Mouse (Mus musculus) liver, embryonic 16.5 days (tissue): ENCODE measurements around the gene Tmem151a. TPM values are rescaled to one million over a fixed set of nuclear protein-coding genes. Genes with fewer than 3 reads are reported as not detected.
A peak's percentile ranks its signal among the peaks of the same experiment; 100 is the strongest.

Experiments used
- ATAC-seq: fragments of 200-750 bp; cut with Nextera tagmentation; 2 replicates; pipeline ENCODE4 v1.8.0; 2017; ENCODE audit warnings: low read depth, mild to moderate bottlenecking, moderate number of reproducible peaks, moderate library complexity
- H3K27ac ChIP-seq: fragments of 300-500 bp; sonication (generic); 2 replicates; pipeline ENCODE4 v1.5.1; 2014; ENCODE audit warnings: mild to moderate bottlenecking, low read length
- H3K27me3 ChIP-seq: fragments of 300-500 bp; sonication (generic); 2 replicates; pipeline ENCODE4 v1.6.1; 2014; ENCODE audit warnings: low read depth, low read length, mixed read lengths; ENCODE audit not compliant: control insufficient read depth, insufficient read depth
- H3K36me3 ChIP-seq: fragments of 300-500 bp; sonication (generic); 2 replicates; pipeline ENCODE4 v1.6.1; 2014; ENCODE audit warnings: mild to moderate bottlenecking; ENCODE audit not compliant: control insufficient read depth, insufficient read depth
- H3K4me1 ChIP-seq: fragments of 300-500 bp; sonication (generic); 2 replicates; pipeline ENCODE4 v1.6.1; 2014; ENCODE audit warnings: low read depth, low read length, mixed read lengths; ENCODE audit not compliant: control insufficient read depth
- H3K4me2 ChIP-seq: fragments of 300-500 bp; sonication (generic); 2 replicates; pipeline ENCODE4 v1.6.1; 2014; ENCODE audit warnings: low read depth, low read length, mixed read lengths
- H3K4me3 ChIP-seq: fragments of 300-500 bp; sonication (generic); 2 replicates; pipeline ENCODE4 v1.5.1; 2014; ENCODE audit warnings: low read depth, mild to moderate bottlenecking, low read length
- H3K9ac ChIP-seq: fragments of 300-500 bp; sonication (generic); 2 replicates; pipeline ENCODE4 v1.6.1; 2014; ENCODE audit warnings: low read depth, low read length
- H3K9me3 ChIP-seq: fragments of 300-500 bp; sonication (generic); replicated peaks from 2 replicates; pipeline ENCODE4 v1.6.1; 2016; ENCODE audit warnings: low read length; ENCODE audit not compliant: control insufficient read depth
- WGBS: fragments of 180-500 bp; shearing (Covaris S2); extraction: QIAGEN DNeasy Blood & Tissue Kit; methylation state at CpG from one replicate; pipeline ENCODE4 v1.1.7; 2014; ENCODE audit not compliant: insufficient replicate concordance; 5-methylcytosine and 5-hydroxymethylcytosine counted together
- polyA plus RNA-seq: library from polyadenylated mRNA; unstranded; fragments of >200 nt; fragmentation: Nextera tagmentation; extraction: Ambion mirVana; gene quantifications from 2 replicates; pipeline ENCODE4 v1.2.1, GENCODE M21; 2015

The Tmem151a gene
- polyA plus RNA-seq, 1 experiment from 2014 or later, result 0.52 TPM

DNA sequence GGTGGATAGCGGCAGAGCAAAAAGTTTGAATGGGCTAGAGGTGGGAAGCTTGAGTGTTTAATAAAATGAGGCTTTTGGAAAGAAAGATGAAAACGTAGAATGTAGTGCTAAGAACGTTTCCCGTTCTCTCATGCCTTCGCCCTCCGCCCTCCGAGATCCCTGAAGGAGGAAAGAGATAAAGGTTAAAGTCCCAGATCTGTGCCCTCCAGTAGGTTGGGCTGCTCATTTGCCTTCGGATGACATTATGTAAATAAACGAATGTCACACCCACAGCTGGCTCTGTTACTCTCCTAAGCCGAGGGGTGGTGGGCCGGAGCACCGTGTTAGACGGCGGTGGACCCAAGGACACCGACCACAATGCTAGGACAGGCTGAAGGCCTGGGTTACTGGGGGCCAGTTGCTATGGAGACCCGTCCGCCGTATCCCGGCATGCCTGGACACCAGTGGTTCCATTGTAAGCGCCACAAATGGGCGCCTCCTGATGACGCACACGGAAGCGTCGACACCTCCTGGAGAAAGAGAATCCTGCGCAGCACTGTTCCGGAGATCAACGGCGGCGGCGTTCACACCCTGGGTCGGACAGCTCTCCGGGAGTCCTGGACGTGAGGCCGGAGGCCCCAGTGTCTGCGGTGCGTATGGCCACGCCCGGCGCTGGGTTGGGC is 44.3 kb downstream of the Tmem151a start, which contains the start of gene Brms1:
Gene Brms1, plus strand, starts transcription at position 493 of the 662 bp plus-strand sequence.
- Histone ChIP-seq H3K27ac (peak within 1 kb of the TSS; percentile 78), H3K9me3 (no peaks in the 10 kb centered on the region), H3K4me1 (peaks cover 35% of the 10 kb centered on the region), H3K4me2 (peak within 1 kb of the TSS; percentile 80), H3K27me3 (no peaks in the 10 kb centered on the region; the same call in 1 of the 2 replicates), H3K36me3 (no peaks in the 10 kb centered on the region), H3K9ac (peak within 1 kb of the TSS; percentile 80), H3K4me3 (peak within 1 kb of the TSS; percentile 76)
- WGBS, result 2% methylated on average over 40 of the region's 40 CpGs
- peak; percentile 76 for ATAC-seq

DNA sequence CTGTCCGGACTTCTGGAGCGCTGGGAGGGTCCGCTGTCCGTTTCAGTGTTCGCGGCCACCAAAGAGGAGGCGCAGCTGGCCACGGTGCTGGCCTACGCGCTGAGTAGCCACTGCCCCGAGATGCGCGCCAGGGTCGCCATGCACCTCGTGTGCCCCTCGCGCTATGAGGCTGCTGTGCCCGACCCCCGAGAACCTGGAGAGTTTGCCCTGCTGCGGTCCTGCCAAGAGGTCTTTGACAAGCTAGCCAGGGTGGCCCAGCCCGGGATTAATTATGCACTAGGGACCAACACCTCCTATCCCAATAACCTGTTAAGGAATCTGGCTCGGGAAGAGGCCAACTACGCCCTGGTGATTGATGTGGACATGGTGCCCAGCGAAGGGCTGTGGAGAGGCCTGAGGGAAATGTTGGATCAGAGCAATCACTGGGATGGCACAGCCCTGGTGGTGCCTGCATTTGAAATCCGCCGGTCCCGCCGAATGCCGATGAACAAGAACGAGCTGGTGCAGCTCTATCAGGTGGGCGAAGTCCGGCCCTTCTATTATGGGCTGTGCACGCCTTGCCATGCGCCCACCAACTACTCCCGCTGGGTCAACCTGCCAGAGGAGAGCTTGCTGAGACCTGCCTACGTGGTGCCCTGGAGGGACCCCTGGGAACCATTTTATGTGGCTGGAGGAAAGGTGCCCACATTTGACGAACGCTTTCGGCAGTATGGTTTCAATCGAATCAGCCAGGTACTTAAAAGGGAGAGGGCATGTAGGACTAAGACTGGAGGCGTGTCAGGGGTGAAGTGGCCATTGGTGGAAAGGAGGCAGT is 45.8 kb downstream of the Tmem151a start:
- Histone ChIP-seq H3K4me3 (peak overlapping the region; percentile 72), H3K9me3 (no peaks in the 10 kb centered on the region), H3K4me2 (peak overlapping the region; percentile 94), H3K4me1 (peaks cover 35% of the 10 kb centered on the region), H3K27me3 (no peaks in the 10 kb centered on the region; the same call in 1 of the 2 replicates), H3K9ac (peak overlapping the region; percentile 75), H3K36me3 (no peaks in the 10 kb centered on the region), H3K27ac (0 out of 2 replicates have a peak overlapping the region, but pooled peaks have one; percentile 20)
- 24% methylated on average over 41 of the region's 41 CpGs for WGBS
- ATAC-seq, result no peak

DNA sequence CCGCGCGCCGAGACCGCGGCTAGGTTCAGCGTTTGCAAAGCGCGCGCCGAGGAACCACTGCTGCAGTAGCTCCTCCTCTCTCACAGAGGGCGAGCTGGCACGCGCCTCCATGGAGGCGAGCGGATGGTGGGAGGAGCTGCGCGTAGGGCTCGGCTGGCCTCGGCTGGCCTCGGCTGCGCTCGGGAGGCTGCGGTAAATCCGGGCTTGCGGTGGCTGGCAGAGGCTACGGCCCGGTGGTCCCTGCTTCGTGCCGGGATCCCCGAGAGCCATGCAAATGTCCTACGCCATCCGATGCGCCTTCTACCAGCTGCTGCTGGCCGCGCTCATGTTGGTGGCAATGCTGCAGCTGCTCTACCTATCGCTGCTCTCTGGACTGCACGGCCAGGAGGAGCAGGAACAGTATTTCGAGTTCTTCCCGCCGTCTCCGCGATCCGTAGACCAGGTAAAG is 46.6 kb downstream of the Tmem151a start, which contains the start of the genes B4gat1 and AC124502.3:
Gene B4gat1, plus strand, starts transcription at position 118 of the 448 bp plus-strand sequence.
Gene AC124502.3, plus strand, starts transcription at position 183 of the 448 bp plus-strand sequence.
- Histone ChIP-seq H3K9me3 (no peaks in the 10 kb centered on the region), H3K9ac (peak within 1 kb of the TSS; percentile 75), H3K4me3 (peak within 1 kb of the TSS; percentile 72), H3K27me3 (no peaks in the 10 kb centered on the region; the same call in 1 of the 2 replicates), H3K27ac (peak within 1 kb of the TSS; percentile 20; the same call in 1 of the 2 replicates), H3K4me1 (peaks cover 35% of the 10 kb centered on the region), H3K4me2 (peak within 1 kb of the TSS; percentile 94), H3K36me3 (no peaks in the 10 kb centered on the region)
- peak; percentile 82 for ATAC-seq
- under 1% methylated on average over 41 of the region's 44 CpGs for WGBS

DNA sequence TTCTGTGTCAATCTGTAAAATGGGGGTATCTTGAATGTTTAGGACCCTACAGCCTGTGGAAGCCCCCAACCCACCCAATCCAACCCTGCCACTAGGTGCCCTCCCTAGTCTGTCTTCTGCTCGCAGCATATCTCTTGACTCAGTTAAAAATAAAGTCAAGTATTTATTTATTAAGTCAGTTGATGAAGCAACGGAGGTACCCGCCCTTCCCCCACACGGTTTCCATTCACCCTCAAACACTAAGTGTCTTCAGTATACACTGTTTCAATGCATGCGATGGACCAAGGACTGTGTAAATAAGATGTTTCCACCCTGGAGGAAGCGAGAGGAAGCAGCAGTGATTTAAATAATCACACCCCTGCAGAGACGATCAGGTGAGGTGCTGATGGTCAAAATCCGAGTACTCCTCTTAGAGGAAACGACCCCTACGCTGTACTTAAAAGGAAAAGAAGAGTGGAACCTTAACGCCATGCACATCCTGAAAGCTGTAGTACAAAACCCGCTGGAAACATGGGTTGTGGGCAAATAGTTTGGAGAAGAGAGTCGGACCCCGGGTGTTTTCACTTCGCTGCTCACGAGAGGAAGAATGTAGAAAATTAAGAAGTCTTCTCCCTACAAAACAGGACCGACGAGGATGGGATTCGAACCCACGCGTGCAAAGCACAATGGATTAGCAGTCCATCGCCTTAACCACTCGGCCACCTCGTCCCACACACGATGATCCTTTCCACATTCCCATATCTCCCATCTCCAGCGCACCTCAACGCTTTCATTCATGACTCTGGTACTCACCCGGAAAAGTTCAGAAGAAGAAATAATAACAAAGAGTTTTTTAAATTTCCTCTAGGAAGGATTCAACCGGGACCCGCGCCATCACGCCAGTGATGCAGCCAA is 47.4 kb downstream of the Tmem151a start:
- peak overlapping the region; percentile 94 for H3K4me2 ChIP-seq
- H3K36me3 ChIP-seq, result no peaks in the 10 kb centered on the region
- peak; percentile 45 for ATAC-seq
- H3K4me1 ChIP-seq, result peaks cover 35% of the 10 kb centered on the region
- no peaks in the 10 kb centered on the region; the same call in 1 of the 2 replicates for H3K27me3 ChIP-seq
- peak overlapping the region; percentile 72 for H3K4me3 ChIP-seq
- WGBS, result 5% methylated on average over 32 of the region's 32 CpGs
- peak overlapping the region; percentile 75 for H3K9ac ChIP-seq
- H3K9me3 ChIP-seq, result no peaks in the 10 kb centered on the region
- H3K27ac ChIP-seq, result no peak overlapping the region

DNA sequence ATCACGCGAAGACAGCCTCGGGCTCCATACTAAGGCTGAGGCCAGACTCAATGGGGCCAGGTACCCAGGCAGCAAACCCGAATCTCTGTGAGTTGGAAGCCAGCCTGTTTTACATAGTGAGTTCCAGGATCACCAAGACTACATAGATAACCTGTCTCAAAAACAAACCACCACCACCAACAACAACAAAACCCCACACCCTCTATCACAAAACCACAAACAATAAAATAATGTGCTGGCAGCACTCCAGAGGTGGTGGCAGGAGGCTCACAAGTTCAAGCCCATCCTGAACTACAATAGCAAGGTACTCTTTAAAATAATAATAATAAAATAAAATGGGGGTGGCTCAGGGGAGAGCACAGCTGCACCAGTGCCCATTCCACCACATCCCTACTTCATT is 48.8 kb downstream of the Tmem151a start:
- Histone ChIP-seq H3K36me3 (no peaks in the 10 kb centered on the region), H3K27ac (no peak overlapping the region), H3K4me3 (no peak overlapping the region), H3K9me3 (no peaks in the 10 kb centered on the region), H3K9ac (no peak overlapping the region), H3K4me1 (peaks cover 24% of the 10 kb centered on the region), H3K27me3 (no peaks in the 10 kb centered on the region; the same call in 1 of the 2 replicates), H3K4me2 (no peak overlapping the region)
- WGBS, result 70% methylated on average over 4 of the region's 4 CpGs
- ATAC-seq, result no peak

DNA sequence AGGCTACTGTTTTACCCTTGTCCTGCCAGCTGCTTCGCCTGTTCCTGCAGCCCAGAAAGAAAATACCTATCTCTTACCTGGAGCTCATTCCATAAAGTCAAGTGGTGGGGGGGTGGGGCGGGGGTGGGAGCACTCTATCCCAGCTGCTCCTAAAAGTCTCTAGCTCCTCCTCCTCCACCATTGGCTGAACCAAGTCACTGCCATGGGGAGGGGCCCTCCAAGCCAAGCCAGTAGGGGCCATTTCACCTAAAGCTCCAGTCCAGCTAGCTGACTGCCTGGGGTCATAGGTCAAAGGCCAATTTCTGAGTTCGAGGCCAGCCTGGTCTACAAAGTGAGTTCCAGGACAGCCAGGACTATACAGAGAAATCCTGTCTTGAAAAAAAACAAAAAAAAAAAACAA is 52.6 kb downstream of the Tmem151a start:
- H3K9me3 ChIP-seq, result no peaks in the 10 kb centered on the region
- H3K4me1 ChIP-seq, result peaks cover under 1% of the 10 kb centered on the region; the same call in 1 of the 2 replicates
- no peaks in the 10 kb centered on the region for H3K27me3 ChIP-seq
- H3K9ac ChIP-seq, result no peak overlapping the region
- H3K4me3 ChIP-seq, result no peak overlapping the region
- 62% methylated on average over 3 of the region's 3 CpGs for WGBS
- H3K36me3 ChIP-seq, result no peaks in the 10 kb centered on the region
- no peak for ATAC-seq
- no peak overlapping the region for H3K4me2 ChIP-seq
- no peak overlapping the region for H3K27ac ChIP-seq

DNA sequence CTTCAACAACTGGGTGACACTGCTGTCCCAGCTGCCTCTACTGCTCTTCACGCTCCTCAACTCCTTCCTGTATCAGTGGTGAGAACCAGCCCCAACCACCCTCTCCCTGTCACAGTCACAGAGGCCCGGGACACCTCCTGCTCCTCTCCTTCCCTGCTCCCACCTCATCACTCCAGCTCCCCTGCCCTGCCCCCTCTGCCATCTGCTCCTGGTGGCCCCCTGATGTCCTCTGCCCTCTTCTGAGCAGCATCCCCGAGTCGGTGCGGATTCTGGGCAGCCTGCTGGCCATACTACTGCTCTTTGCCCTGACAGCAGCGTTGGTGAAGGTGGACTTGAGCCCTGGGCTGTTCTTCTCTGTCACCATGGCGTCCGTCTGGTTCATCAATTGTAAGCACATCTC is 59.2 kb downstream of the Tmem151a start:
- H3K36me3 ChIP-seq, result no peaks in the 10 kb centered on the region
- no peaks in the 10 kb centered on the region for H3K9me3 ChIP-seq
- ATAC-seq, result no peak
- peaks cover 8% of the 10 kb centered on the region for H3K4me1 ChIP-seq
- H3K27me3 ChIP-seq, result no peaks in the 10 kb centered on the region
- no peak overlapping the region for H3K4me2 ChIP-seq
- WGBS, result 72% methylated on average over 8 of the region's 8 CpGs
- no peak overlapping the region for H3K4me3 ChIP-seq
- H3K27ac ChIP-seq, result no peak overlapping the region
- no peak overlapping the region for H3K9ac ChIP-seq
